Mouse (Mus musculus) spleen, adult 10 weeks (tissue): ENCODE results near the gene Prdm13. TPM values are rescaled to one million over a fixed set of nuclear protein-coding genes. Genes with fewer than 3 reads are reported as not detected.

Experiments used
- polyA plus RNA-seq: library from polyadenylated mRNA; stranded (reverse); fragments of 350-450 nt; fragmentation: Illumina TruSeq; extraction: RNeasy Lipid Tissue Mini Kit (QIAGEN cat#74804); gene quantifications from one replicate; pipeline ENCODE4 v1.2.3, GENCODE M21; 2015; ENCODE audit warnings: low replicate concordance; ENCODE audit not compliant: insufficient read depth

Gene Prdm13
- polyA plus RNA-seq = not detected

GRCm38 (mm10) chr4:21685595-21686091 is at the start of gene Prdm13:
Gene Prdm13 (minus strand): TSS chr4:21685963.

GRCm38 (mm10) chr4:21727615-21728165 is 41.9 kb upstream of the Prdm13 start, which contains the start of gene Ccnc:
Gene Ccnc (plus strand): TSS chr4:21727701.

Other genes with a start within 250 kb of the Prdm13 start
- 36.3 TPM for gene Ccnc, start 41.7 kb upstream of the Prdm13 start, polyA plus RNA-seq
- gene Usp45, start 81.2 kb upstream of the Prdm13 start, polyA plus RNA-seq = 30.5 TPM
- gene Tstd3, start 81.2 kb upstream of the Prdm13 start, polyA plus RNA-seq = 19.7 TPM
- 414 TPM for gene Pnisr, start 161.6 kb upstream of the Prdm13 start, polyA plus RNA-seq
- gene Coq3, start 193.7 kb upstream of the Prdm13 start, polyA plus RNA-seq = 7.2 TPM
- 0.59 TPM for gene Faxc, start 245.4 kb upstream of the Prdm13 start, polyA plus RNA-seq